Mouse (Mus musculus): ENCODE measurements at regions not wholly inside any gene's neighbourhood (a gene's known extent, or its start where the extent isn't known, plus 50 kb on each side); places are given as distances from the start of the nearest gene placed in this dataset.

DNA sequence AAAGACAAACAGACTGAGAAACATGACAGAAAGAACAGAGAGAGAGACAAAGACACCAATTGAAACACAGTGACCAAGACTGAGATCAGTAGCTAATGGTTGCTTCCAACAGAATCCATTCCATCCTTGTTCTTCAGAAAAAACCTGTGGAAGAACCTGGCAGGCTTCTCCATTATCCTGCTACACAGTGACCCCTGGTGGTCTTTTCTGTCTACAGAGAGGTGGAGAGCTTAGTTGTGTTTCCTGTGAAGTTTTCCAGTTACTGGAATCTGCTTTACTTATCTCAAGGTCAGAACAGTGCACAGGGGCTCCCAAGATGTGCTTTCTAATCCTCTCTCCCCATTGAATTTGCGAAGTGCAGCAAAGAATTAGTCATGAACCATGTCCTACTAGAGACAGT is 339.1 kb upstream of the Msl3l2 start:
- peak in 1 of 2 experiments; percentile 33 for DNase-seq (ENCODE audit: low spot score in 2 of 2)

DNA sequence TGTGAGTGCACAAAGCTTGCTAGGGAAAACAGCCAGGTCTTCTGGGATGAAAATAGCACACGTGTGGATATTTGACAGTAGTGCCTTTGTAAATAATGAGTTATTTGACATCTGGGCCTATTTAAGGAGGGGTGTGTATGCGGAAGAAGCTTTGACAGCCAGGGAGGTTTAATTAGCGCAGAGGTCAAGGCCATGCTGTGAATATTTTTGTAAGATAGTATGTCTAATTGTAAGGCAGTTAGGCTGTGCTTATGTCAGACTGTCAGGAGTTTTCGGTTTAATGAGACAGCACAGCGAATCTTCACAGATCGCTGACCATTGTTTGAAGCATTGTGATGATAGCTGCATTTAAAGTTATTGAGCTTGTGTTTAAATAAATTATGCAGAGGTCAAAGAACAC is 337.1 kb upstream of the Msl3l2 start:
- DNase-seq (ENCODE audit: low spot score in 2 of 2) = no peak

DNA sequence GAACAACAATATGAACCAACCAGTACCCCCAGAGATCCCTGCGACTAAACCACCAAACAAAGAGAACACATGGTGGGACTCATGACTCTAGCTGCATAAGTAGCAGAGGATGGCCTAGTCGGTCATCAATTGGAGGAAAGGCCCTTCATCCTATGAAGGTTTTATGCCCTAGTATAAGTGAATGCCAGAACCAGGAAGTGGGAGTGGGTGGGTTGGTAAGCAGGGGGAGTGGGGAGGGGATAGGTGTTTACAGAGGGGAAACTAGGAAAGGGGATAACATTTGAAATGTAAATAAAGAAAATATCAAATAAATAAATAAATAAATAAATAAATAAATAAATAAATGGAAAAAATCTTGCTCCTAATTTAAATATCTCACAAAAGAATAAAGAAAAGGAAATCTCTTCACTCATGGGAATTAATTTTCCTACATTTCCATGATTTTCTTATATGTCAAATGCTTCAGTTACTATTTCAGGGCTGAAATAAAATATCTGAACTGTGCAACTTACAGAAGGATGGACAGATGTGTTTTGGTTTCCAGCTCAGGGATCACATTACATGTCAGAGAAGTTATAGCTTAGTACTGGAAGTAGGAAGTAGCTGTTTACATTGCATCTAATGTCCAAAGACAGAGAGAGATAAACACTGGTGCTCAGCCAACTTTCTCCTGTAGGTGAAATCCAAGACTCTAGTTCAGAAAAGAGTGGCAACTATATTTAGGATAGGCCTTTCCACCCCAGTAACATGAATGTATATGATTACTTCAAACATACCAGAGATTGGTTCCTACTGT is 323.8 kb upstream of the Msl3l2 start:
- no peak for DNase-seq (ENCODE audit: low spot score in 2 of 2)

DNA sequence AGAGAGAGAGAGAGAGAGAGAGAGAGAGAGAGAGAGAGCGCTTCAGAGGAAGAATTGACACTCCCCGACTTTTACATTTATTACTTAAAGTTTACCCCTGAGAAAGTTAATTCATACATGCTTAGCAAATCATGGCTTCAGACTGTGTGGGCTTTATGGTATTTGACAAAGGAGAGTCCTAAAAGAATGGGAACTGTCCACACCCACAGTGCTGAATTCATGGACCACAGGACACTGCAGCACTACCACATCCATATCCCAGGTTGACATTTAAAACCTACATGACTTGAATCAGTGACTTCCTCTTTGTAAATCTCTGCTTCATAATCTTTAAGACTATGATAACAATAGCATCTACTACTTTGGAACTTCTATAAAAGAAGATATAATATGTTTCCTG is 292.8 kb upstream of the Msl3l2 start:
- DNase-seq (ENCODE audit: low spot score in 2 of 2) = no peak

DNA sequence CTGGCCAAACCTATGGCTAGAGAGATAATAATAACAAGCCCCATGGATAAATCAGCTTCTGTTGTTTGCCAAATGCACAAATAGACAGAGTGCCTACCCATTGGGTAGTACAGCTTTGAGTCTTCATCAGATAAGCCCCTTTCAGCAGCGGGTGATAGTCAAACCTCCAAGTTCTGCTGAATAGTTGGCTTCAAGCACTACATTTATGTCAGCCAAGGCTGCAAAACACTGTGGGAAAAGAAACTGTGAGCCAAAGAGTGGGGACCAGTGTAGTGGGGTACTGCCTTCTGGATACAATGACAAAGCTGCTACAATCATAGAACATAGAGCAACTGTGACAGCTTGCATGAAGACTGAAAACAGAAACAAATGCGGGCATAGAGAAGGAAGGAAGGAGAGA is 255.4 kb upstream of the Msl3l2 start:
- peak; percentile 23 to 69 for DNase-seq (ENCODE audit: low spot score in 2 of 2)

DNA sequence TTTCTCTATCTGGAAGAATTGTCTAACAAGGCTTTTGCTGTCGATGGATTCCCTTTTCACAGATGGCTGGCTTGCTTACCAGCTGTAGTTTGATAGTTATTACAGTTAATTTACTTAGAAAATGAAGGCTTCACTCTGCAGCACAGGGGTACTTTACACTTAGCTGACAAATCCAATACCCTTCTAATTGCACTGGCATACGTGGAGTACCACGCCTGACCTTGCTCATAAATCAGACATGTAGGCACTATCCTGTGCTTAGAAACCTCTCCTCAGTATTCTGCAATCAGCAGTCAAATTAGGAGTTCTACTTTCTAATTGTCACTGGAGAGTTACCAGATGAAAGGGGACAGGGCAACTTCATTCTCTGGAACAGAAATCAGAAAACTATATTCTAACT is 214.1 kb upstream of the Msl3l2 start:
- peak; percentile 4 to 40 for DNase-seq (ENCODE audit: low spot score in 2 of 2)

DNA sequence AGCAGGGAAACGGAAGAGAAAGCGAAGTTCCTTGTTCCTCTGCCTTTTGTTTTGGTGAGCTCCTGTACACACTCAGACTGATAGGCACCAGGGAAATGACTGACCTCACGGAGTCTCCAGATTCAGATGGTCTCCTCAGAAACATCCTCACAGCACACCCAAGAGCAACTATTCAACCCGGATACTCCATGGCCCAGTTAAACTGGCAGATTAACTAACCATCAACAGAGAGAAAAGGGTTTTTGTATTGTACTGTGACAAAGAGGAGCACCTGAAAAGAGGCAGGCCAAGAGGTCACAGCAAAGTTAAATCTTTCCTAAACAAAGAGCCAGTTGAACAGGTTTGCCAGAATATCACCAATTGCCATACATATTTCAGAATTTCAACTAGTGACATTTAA is 177.6 kb upstream of the Msl3l2 start:
- no peak for DNase-seq (ENCODE audit: low spot score in 2 of 2)

DNA sequence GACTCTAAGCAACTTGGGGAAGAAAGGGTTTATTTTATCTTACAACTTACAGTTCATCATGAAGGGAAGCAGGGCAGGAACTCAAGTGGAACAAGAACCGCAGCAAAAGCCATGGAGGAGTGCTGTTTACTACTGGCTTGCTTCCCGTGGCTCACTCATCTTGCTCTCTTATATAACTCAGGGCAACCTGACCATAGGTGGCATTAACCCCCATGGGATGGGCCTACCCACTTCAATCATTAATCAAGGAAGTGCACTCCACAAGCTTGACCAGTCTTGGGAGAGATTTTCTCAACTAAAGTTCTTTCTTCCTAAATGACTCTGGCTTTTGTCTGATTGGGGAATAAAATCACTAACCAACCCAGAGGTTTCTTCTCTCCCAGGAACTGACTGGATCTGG is 172.7 kb upstream of the Msl3l2 start:
- no peak for DNase-seq (ENCODE audit: low spot score in 2 of 2)

DNA sequence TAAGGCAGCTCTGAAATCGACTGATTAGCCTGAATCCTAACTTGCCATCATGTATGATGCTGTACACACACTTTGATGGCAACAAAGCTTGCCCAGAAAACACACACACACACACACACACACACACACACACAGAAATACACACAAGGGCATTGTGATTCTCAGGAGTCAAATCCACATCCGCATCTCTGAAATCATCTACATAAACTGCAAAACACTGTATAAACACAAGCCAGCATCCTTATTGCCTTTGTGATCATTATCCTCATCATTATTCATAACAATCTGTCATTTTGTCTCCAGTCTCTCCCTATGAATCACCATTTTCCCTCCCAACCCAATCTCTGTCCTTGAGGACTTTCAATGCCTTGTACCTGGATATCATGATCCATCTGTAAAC is 171.3 kb upstream of the Msl3l2 start:
- peak in 1 of 2 experiments; percentile 13 for DNase-seq (ENCODE audit: low spot score in 2 of 2)

DNA sequence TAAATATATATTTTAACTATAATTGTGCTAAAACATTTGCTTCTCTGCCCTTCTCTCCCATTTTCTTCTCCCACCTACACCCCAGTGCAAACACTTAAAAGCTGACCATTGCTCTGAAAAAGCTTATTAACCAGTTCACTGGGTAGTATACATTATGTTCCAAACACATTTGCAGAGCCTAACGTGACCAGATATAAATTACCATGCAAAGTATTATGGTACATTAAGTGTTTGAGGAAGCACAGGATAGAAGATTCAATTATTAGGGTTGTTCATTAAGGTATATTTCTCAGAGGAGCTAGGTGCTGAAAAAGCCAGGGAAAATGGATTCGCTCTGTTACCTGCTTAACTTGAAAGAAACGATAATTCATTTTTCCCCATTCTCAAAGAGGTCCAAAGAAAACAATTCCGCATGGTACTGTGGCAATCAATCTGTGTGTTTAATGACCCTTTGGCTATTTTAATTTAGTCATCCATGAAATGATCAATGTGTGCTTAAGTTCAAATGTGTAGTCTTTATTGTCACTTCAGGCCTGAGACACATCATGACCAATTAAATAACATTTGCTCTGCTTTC is 144.0 kb upstream of the Msl3l2 start:
- no peak for DNase-seq (ENCODE audit: low spot score in 2 of 2)
